Mouse (Mus musculus) frontal cortex, postnatal 14 days (tissue): ENCODE measurements at regions not wholly inside any gene's neighbourhood (a gene's known extent, or its start where the extent isn't known, plus 50 kb on each side); places are given as distances from the start of the nearest gene placed in this dataset.

Source experiments
- DNase-seq, 2 experiments: peaks; one replicate each; pipeline ENCODE4 v3.0.0; 2022; ENCODE audit warnings: low spot score in 2 of 2

DNA sequence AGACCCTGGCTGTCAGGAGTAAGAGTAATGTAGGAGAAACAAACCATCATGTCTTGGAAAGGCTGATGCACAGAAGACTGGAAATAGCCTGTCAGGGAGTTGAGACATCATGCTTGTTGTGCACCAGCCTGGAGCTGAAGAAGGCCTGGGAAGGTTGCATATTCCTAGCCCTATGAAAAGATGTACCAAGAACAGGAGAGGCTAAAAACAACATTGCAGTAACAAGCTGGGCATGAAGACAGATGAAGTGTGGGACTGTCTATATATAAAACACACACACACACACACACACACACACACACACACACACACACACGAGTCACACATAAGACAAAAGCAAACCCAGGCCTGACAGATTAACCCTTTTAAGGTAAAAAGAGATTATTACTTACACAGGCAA is 185.1 kb upstream of the Tmem72 start:
- peak in 1 of 2 experiments; percentile 11 for DNase-seq

DNA sequence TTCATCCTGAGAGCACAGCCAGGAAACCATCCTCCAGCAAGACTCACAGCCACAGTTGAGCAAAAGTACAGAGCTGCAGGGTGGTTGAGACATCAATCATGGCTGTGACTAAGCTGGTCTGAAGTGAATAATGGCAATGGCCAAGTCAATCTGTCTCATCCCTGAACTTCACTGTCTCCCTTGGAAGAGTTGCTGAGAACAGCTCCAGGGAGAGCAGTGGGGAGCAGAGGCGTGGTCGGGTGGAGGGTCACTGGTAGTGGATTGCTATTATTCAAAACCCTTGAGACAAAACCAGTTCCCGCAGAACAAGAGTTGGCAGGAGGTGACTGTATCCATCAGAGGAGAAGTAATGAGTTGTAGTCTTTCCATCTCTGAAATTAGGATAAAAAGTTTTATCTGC is 185.7 kb upstream of the Tmem72 start:
- no peak for DNase-seq

DNA sequence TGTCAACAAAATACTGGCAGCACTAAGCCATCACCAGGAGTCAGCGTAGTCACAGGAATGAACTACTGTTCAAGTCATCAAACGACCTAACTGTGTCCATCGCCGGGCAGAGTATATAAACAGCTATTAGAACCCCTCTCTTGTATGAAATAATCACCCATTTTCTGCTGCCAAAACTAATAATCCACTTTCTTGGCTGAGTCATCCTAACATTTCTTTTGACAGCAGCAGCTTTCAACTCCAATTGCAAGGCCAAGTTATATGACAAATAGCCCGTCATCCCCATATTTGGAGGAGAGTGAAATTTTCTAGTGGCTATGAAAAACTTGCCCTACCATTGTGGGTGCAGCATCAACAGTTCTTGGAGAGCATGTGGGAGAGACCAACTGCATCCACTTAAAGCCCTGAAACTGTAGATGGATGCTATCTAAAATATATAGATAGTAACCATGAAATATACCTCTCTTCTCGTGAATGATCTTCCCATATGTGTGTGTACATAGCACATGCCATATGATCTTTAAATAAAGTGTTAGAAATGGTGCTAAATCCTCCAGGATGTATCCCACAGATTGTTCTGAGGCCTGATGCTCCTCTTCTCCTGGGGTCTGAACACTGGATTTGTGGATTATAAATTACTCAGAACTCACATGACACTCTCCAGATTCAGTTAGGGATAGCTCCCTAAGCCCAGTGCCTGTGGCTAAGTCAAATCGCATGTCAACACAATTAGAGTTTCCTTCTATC is 189.9 kb upstream of the Tmem72 start:
- no peak for DNase-seq

DNA sequence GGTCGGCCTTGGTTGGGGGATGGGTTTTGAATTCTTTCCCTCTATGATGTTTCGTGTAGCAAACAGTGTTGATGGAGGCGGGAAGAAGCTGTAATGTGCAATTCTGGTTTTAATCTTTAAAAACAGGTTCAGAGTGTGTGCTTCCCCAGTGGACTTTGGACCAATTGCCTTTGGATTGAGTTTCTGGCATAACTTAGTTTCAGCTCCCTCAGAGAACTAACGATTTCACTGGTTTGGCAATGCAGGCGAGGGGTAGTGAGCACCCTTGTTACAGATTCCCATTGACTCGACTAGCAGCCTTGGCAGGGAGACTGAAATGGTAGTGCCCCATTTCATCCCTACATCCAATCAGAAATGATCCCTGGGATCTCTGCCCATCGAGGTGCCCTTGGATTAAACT is 193.9 kb upstream of the Tmem72 start:
- no peak for DNase-seq

DNA sequence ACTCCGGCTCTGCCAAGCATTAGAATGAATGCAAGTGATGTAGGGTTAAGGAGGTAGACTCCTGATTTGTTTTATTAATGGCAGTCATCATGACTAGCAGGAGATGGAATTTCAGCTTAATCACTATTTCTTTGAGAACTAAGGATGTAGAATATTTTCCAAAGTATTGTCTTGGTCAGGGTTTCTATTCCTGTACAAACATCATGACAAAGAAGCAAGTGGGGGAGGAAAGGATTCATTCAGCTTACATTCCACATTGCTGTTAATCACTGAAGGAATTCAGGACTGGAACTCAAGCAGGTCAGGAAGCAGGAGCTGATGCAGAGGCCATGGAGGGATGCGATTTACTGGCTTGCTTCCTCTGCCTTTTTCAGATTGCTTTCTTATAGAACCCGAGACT is 195.4 kb upstream of the Tmem72 start:
- no peak for DNase-seq

DNA sequence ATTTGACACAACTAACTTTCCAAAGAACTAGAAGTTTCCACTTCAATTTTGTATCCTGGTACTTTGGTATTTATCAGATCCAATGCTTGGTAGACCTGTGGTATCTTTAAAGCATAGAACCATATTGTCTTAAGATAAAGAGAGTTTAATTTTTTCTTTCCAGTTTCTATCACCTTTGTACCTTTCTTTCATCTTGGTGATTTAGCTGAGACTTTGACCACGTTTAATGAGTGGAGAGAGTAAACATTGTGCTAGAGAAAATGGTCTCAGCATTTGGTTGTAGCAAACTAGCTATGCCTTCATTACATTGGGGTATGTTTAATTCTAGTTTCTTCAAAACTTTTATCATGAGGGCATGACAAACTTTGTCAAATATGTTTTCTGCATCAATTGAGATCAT is 197.4 kb upstream of the Tmem72 start:
- DNase-seq: no peak

DNA sequence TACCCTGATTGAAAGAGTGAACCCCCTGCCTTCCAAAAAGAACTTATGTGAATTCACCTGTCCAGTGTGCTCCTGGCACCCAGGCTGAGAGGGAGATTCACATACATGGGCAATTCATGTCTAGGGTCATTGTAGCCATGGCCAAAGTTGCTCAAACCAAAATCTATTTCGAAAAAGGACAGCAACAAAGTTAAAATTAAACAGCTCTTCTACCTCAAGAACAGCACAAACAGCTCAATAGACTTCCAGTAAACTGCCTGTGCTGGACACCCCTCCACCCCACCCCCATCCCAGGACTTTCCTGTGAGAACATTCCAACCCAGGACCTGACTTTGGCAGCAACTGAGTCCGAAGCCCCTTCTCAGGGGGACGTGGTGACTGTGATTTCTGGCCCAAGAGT is 218.3 kb upstream of the Tmem72 start:
- no peak for DNase-seq

DNA sequence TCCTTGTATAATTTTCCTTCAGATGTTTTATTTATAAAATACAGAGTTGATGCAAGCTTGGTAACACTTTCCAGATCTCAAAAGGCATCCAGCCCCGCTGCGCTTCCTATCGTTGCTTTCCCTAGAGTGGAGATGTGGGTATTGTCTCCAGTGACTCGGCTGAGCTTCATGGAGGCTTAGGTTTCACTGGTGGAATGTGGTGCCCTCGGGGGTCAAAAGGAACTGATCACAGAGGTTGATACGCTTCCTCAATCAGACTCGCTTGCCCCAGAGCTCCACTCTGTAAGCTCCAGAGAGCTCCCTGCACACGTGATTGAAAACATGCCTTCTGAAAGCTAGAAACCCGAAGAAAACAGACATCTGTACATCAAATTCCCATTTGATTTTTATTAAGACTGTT is 224.9 kb upstream of the Tmem72 start:
- DNase-seq: no peak

DNA sequence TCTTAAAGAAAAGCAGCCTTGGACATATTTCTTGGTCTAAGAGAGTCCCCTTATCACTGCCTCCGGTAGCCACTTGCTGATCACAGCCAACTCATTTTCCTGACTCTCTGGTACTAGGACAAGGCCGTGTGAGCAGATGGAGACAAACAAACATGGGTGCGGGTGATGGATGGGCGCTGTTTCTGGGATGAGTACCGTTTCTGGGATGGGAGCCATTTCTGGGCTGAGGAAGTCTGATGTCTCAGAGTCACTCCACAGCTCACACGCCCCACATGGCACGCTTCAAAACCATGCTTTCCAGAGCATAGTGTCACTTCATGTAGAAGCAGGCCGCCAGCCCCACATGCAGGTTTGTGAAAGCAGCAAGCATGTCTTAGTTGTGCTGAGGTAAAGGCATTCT is 225.6 kb upstream of the Cxcl12 start:
- DNase-seq: no peak

DNA sequence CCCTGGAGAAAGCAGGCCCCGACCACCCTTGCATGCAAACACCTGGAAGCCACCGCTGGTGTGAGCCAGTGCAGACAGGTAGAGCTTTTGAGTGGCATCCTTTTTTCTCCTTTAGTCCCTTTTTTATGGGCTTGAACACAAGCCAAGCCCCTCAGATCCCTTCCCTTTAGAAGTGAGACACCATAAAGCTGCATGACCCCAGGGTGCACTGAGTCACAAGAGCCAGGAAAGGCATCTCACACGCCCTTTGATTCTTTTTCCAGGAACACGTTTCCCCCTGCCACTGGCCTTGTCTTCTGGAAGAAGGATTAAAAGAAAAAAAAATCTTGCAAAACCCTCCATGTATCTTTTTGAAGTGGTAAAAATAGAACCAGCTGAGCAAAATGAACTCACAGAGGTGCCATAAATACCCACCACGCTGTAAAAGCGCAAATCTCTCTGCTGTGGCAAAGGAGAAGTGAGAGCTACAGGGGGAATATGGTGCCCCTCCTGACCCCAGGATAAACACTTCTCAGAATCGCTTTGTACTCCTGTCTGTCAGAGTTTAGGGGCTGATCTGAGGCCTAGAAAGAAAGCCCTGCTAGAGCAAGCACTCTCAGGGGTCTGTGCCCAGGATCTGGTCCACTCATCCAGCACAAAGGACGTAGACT is 222.1 kb upstream of the Cxcl12 start:
- no peak for DNase-seq

DNA sequence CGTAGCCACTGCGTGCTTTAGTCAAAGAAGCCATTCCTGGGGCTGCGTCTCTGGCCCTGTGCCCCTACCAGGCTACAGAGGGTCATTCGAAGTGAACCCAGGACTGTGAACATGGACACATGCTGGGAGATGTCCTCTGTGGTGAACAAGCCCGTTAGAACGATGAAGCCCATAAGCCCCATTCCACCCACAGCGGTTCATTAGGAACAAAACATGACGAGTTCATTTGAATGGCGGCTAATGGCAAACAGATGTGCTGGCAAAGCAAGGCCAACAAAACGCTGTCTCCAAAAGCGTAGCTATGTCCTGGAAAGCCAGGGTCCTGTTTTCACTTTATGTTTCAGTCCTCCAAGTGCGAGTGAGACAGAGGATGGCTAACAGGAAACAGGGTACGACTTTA is 208.7 kb upstream of the Cxcl12 start:
- no peak for DNase-seq

DNA sequence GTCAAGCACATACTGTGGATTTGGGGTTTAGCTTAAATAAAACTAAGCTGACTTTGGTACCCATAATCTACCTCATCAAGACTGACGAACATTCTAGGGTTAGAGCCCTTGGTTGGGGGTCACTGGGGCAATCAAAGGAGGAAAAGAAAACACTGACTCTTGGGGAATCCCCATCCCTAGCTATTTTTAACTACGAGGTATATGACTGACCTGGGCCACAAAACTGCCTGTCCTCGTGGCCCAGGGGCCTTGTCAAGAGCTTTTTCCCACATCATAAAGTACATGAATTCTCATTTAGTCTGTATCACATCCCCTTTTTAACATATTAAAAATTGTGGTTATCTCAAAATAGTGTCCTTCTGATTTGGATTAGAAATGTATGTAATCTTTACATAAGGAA is 207.7 kb upstream of the Cxcl12 start:
- no peak for DNase-seq

DNA sequence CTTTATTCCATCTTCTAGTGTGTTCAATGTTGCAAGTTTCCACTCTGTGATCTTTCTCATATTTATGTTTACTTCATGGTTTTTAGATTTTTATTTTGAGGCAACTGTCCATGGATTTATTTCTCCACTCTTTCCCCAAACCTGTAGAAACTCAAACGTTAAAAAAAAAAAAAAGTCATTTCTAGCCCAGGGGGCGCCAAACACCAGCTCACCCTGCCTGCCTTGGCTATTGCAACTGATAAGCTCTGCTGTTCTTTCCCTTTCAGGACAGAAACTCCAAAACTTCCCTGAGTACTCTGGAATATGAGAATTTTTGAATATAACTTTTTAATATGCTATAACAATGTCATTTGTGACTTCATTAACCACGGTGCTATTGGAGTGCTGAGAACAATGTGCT is 201.9 kb upstream of the Cxcl12 start:
- no peak for DNase-seq

DNA sequence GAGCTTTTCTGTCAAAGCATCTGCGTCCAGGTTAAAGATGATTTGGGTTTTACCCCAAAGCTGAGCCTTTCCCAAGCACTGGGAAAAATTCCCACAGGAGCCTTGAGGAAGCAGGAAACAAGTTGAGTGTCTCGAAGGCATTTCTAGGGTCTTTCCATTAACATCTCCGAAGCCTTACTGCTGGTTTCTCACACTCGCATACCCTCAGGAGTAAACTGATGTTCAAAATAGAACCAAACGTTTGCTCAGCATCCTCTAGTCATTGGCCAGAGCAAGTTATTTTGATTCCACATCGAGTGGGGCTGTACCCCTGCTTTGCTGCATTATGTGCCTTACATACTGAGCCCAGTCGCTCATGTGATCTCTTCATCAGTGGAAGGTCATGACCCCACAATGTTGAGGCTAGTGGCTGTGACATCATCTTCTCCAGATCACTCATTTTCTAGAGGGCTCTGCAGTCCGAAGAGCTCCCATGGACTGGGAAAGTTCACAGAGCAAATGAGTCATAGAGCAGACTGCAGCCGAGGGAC is 198.9 kb upstream of the Cxcl12 start:
- DNase-seq: no peak

DNA sequence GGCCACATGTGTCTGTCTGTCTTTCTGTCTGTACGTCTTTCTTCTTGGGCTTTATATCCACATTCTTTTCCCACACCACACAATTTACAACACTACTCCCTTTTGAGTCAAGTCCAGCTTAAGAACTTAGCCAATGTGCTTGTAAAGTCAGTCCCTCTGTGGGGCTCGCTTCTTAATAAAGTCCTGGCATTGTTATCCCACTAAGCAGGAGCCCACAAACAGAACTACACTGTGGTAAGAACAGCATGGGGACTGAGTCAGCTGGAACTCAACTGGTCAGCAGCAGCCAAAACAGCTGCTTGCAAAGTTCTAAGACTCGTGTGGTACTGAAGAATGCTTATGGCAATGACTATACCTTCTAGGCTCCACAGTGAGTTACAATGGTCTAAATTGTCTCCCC is 193.5 kb upstream of the Cxcl12 start:
- DNase-seq: no peak

DNA sequence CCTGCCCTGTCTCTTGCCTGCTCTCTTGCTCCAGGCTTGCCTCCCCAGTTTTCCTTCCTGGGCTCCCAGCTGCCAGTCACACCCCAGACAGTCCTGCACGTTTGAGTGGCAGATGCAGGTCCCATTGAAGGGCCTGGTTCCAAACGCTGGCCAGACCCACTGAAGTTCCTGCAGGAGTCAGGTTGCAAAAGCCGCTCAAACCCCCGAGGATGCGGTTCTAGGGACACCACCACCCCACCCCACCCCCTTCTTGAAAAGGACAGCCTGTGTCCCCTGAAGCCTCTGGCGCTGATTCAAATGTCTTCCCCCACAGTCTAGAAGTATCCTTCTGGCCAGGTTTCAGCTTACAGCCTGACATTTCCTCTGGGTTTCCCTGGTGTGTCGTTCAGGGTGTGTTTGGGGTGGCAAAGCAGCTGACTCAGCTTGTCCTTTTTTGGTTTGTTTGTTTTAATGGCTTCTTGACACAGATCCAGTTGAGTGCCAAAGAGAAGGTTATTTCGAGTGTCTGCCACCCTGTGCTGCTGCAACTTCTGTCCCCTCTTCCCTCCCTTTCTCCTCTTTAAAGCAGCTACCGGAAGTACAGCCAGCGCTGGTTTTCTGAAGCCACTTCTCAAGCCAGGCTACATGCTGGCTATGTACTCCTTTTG is 187.9 kb upstream of the Cxcl12 start:
- DNase-seq: no peak

DNA sequence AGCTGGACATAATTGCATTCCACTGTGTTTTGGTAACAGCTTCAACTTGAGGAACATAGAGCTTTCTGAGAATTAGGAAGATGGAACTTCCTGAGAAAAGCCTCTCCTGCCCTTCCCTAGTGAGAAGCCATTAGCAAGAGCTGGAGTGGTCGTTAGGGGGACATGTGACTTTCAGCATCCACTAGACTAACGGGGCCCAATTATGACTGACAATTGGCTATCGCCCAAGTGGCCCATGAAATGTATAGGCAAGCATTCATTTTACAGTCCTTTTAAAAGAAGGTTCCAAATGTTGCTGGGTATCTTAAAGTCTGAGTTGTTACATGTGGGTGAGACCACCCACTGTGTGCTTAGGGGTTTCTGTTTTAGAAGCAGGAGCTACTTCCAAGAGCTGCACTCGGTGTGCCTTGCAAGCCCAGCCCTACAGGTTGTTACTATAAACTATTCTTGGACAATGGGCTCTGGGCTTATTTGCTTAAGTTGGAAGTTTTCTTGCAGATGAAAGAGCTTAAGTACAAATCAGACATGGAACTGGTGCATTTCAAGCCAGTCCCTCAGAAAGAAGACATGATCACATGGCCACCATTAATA is 183.1 kb upstream of the Cxcl12 start:
- no peak for DNase-seq

DNA sequence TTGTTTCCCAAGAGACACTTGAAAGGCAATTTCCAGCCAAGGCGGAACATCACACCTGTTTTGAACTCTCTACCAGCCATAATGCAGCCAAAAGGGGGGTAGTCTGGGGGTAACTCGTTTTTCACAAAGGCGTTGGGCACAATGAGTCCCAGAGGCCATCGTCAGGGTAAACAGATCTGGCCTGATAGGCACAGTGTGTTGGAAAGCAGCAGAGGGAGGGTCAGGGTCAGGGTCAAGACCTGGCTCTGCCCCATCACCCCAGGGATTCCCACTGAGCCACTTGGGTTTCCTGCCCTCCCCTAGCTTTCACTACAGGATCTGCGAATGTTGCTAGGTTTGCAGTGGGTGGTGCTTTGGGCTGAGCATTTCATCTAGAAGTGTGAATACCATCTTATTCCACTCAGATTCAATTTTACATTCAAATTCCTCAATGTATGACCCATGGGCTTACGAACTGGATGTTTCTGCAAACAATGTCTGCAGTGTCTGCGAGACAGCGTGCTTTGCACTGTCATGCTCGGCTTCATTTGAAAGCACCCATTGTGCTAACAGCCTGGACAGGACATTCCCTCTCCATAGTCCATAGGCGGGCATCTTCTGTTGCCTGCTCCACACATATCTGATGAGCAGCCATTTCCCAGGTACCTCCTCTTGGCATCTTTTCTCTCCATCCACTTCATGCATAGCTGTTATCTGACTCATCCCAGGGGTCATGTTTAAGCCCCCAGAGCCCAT is 181.9 kb upstream of the Cxcl12 start:
- no peak for DNase-seq

DNA sequence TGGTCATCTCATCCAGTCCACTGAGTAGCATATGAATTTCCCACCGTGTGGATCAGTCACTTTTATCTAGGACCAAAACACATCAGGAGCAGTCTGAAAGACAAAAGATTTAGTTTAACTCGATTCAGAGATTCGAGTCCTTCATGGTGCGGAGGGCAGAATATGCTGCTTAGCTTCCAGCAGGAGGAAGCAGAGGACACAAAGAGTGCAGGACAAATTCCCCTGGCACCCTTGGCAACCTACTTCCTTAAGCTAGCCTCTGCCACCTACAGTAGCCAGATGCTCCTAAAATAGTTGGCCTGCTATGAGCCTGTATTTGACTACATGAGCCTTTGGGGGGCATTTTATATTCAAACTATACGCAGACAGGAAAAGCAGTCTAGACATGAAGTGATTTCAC is 181.1 kb upstream of the Cxcl12 start:
- no peak for DNase-seq

DNA sequence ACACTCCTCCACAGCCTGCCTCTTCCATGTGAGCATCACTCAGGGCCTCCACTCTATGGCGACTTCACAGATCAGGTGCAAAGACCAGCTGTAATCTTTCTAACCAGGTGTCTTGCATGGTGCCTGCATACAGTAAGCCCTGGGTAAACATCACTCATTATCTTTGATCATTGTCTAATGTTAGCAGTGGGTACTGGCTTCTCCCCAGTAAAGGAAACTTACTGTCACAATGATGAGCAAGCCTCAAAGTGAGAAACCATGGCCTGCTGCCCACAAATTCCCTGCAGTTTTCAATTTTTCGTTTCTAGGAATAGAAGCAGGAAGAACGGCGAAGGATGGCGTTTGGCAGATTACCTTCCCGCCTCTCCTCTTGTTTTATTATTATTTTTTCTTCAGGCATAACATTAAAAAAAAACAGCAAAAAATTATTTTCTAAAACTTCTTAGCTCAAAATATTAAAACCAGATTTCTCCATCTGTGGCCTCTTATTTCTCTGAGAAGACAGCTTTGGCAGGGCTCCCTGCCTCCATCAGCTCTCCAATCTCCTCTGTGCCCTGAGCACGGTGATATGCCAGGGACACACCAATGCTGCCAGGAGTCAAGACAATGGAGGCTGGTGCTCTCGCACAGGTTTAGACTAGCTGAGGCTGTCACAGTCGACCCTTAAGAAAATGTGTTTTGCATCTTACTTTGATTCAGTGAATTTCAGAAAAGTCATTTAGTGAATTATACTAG is 169.2 kb upstream of the Cxcl12 start:
- peak in 1 of 2 experiments; percentile 15 for DNase-seq

DNA sequence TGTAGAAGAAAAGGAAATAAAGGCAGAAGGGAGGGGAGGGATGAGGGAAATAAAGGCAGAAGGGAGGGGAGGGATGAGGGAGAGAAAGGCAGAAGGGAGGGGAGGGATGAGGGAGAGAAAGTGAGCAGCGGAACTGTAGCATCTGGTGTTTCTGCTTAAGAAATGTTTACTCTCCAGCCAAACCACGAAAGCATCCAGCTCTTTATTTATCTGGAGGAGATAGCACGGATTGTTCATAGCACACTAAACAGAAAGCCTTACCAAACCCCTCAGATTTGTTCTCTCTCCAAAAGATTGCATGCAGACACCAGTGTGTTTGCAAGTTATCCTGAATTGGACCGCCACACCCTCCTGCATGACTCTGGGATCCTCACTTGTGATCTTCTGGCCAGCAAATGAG is 168.4 kb upstream of the Cxcl12 start:
- DNase-seq: no peak
